Mouse (Mus musculus) heart, embryonic 11.5 days (tissue): ENCODE measurements around the gene Samd15. TPM values are rescaled to one million over a fixed set of nuclear protein-coding genes. Genes with fewer than 3 reads are reported as not detected.
"Not testable (repeated sequence)": the region's sequence is repeated elsewhere in the genome, so short reads cannot be mapped to it uniquely, and the experiment has no call there.

ENCODE experiments used
- ATAC-seq: fragments of 200-750 bp; cut with Nextera tagmentation; replicated peaks from 2 replicates; pipeline ENCODE4 v1.8.0; 2017; ENCODE audit warnings: moderate library complexity; ENCODE audit not compliant: insufficient number of reproducible peaks, low FRiP score, low TSS enrichment
- H3K27ac ChIP-seq: fragments of 300-500 bp; sonication (generic); 2 replicates; pipeline ENCODE4 v1.5.1; 2014; ENCODE audit warnings: mild to moderate bottlenecking, low read depth, low read length
- H3K27me3 ChIP-seq: fragments of 300-500 bp; sonication (generic); 2 replicates; pipeline ENCODE4 v1.6.1; 2014; ENCODE audit warnings: mild to moderate bottlenecking, low read length, mixed read lengths; ENCODE audit not compliant: control insufficient read depth, insufficient read depth
- H3K36me3 ChIP-seq: fragments of 300-500 bp; sonication (generic); 2 replicates; pipeline ENCODE4 v1.6.1; 2014; ENCODE audit warnings: mild to moderate bottlenecking, low read length, moderate library complexity, mixed read lengths; ENCODE audit not compliant: control insufficient read depth, insufficient read depth
- H3K4me1 ChIP-seq: fragments of 300-500 bp; sonication (generic); 2 replicates; pipeline ENCODE4 v1.6.1; 2014; ENCODE audit warnings: low read length; ENCODE audit not compliant: control insufficient read depth, insufficient read depth
- H3K4me2 ChIP-seq: fragments of 300-500 bp; sonication (generic); 2 replicates; pipeline ENCODE4 v1.6.1; 2014; ENCODE audit warnings: mild to moderate bottlenecking, moderate library complexity
- H3K4me3 ChIP-seq: fragments of 300-500 bp; sonication (generic); 2 replicates; pipeline ENCODE4 v1.5.1; 2014; ENCODE audit warnings: low read depth, low read length
- H3K9ac ChIP-seq: fragments of 300-500 bp; sonication (generic); 2 replicates; pipeline ENCODE4 v1.6.1; 2014; ENCODE audit warnings: mild to moderate bottlenecking, low read depth, low read length, moderate library complexity
- H3K9me3 ChIP-seq: fragments of 300-500 bp; sonication (generic); replicated peaks from 2 replicates; pipeline ENCODE4 v1.6.1; 2016; ENCODE audit warnings: low read length; ENCODE audit not compliant: control insufficient read depth
- WGBS: fragments of 180-500 bp; shearing (Covaris S2); extraction: QIAGEN DNeasy Blood & Tissue Kit; methylation state at CpG from one replicate; pipeline ENCODE4 v1.1.7; 2014; ENCODE audit not compliant: insufficient replicate concordance; 5-methylcytosine and 5-hydroxymethylcytosine counted together
- polyA plus RNA-seq: library from polyadenylated mRNA; unstranded; fragments of >200 nt; fragmentation: Nextera tagmentation; extraction: Ambion mirVana; gene quantifications from 2 replicates; pipeline ENCODE4 v1.2.1, GENCODE M21; 2014

Samd15 gene
- 2.0 and 3.2 TPM in 2 replicates for polyA plus RNA-seq

GRCm38 (mm10) chr12:87199206-87199972 lies at the start of gene Samd15:
Gene Samd15, plus strand, starts transcription at chr12:87199723.
- Histone ChIP-seq H3K9ac (peak within 1 kb of the TSS; percentile 88), H3K4me1 (peaks cover 3% of the 10 kb centered on the region; the same call in 1 of the 2 replicates), H3K4me2 (peak within 1 kb of the TSS; percentile 98), H3K4me3 (peak within 1 kb of the TSS; percentile 90), H3K27ac (0 out of 2 replicates have a peak within 1 kb of the TSS, but pooled peaks have one; percentile 46), H3K36me3 (no peaks in the 10 kb centered on the region), H3K27me3 (no peaks in the 10 kb centered on the region), H3K9me3 (no peaks in the 10 kb centered on the region)
- ATAC-seq: peak; percentile 59
- under 1% methylated on average over 38 of the region's 38 CpGs for WGBS

GRCm38 (mm10) chr12:87154448-87154847 lies 45.1 kb upstream of the Samd15 start:
- not testable (repeated sequence) for H3K4me3 ChIP-seq, H3K27ac ChIP-seq, H3K9ac ChIP-seq, H3K36me3 ChIP-seq, ATAC-seq, H3K9me3 ChIP-seq, H3K27me3 ChIP-seq, H3K4me2 ChIP-seq, H3K4me1 ChIP-seq
- WGBS: 91% methylated on average over 4 of the region's 4 CpGs

GRCm38 (mm10) chr12:87157361-87157760 lies 42.2 kb upstream of the Samd15 start:
- WGBS: 33% methylated on average over 4 of the region's 4 CpGs
- H3K9ac ChIP-seq: peak overlapping the region; percentile 10; the same call in 1 of the 2 replicates
- no peak overlapping the region for H3K4me3 ChIP-seq
- no peaks in the 10 kb centered on the region for H3K9me3 ChIP-seq
- no peak for ATAC-seq
- 0 out of 2 replicates have a peak, but pooled peaks cover 3% of the 10 kb centered on the region for H3K4me1 ChIP-seq
- no peaks in the 10 kb centered on the region for H3K27me3 ChIP-seq
- H3K27ac ChIP-seq: no peak overlapping the region
- no peaks in the 10 kb centered on the region; the same call in 1 of the 2 replicates for H3K36me3 ChIP-seq
- H3K4me2 ChIP-seq: peak overlapping the region; percentile 2; the same call in 1 of the 2 replicates

- no peak overlapping the region for H3K27ac ChIP-seq
- no peak overlapping the region for H3K4me3 ChIP-seq
- no peak overlapping the region for H3K9ac ChIP-seq
- no peak for ATAC-seq
- no peaks in the 10 kb centered on the region; the same call in 1 of the 2 replicates for H3K36me3 ChIP-seq
- WGBS: 69% methylated on average over 7 of the region's 7 CpGs
- H3K4me1 ChIP-seq: 0 out of 2 replicates have a peak, but pooled peaks cover 3% of the 10 kb centered on the region
- no peak overlapping the region for H3K4me2 ChIP-seq
- no peaks in the 10 kb centered on the region for H3K9me3 ChIP-seq
- H3K27me3 ChIP-seq: no peaks in the 10 kb centered on the region
These were observed 41.4 kb upstream of the Samd15 start for GRCm38 (mm10) chr12:87158099-87158498.

GRCm38 (mm10) chr12:87160310-87160709 lies 39.2 kb upstream of the Samd15 start:
- H3K27ac ChIP-seq: peak overlapping the region; percentile 46; the same call in 1 of the 2 replicates
- H3K9ac ChIP-seq: no peak overlapping the region
- H3K27me3 ChIP-seq: no peaks in the 10 kb centered on the region
- H3K9me3 ChIP-seq: no peaks in the 10 kb centered on the region
- 61% methylated on average over 1 of the region's 1 CpGs for WGBS
- no peak overlapping the region for H3K4me3 ChIP-seq
- H3K4me2 ChIP-seq: no peak overlapping the region
- no peak; the same call in 1 of the 2 replicates for ATAC-seq
- no peaks in the 10 kb centered on the region; the same call in 1 of the 2 replicates for H3K36me3 ChIP-seq
- 0 out of 2 replicates have a peak, but pooled peaks cover 3% of the 10 kb centered on the region for H3K4me1 ChIP-seq

GRCm38 (mm10) chr12:87160815-87161214 lies 38.7 kb upstream of the Samd15 start:
- Histone ChIP-seq H3K4me1 (0 out of 2 replicates have a peak, but pooled peaks cover 3% of the 10 kb centered on the region), H3K36me3 (no peaks in the 10 kb centered on the region; the same call in 1 of the 2 replicates), H3K27ac (peak overlapping the region; percentile 83), H3K27me3 (no peaks in the 10 kb centered on the region), H3K4me2 (peak overlapping the region; percentile 24; the same call in 1 of the 2 replicates), H3K4me3 (no peak overlapping the region), H3K9me3 (no peaks in the 10 kb centered on the region), H3K9ac (no peak overlapping the region)
- whole genome bisulfite sequencing: 79% methylated on average over 5 of the region's 5 CpGs
- ATAC-seq: peak; percentile 83

- Histone ChIP-seq H3K4me2 (no peak overlapping the region), H3K4me1 (no peaks in the 10 kb centered on the region), H3K9ac (no peak overlapping the region), H3K27ac (no peak overlapping the region), H3K9me3 (no peaks in the 10 kb centered on the region), H3K27me3 (no peaks in the 10 kb centered on the region), H3K36me3 (no peaks in the 10 kb centered on the region), H3K4me3 (no peak overlapping the region)
- no peak for ATAC-seq
- 62% methylated on average over 4 of the region's 4 CpGs for WGBS
These were observed 24.2 kb upstream of the Samd15 start for GRCm38 (mm10) chr12:87175194-87175946.

GRCm38 (mm10) chr12:87177631-87178030 lies 21.9 kb upstream of the Samd15 start:
- no peaks in the 10 kb centered on the region for H3K9me3 ChIP-seq
- no peak overlapping the region for H3K4me2 ChIP-seq
- WGBS: 92% methylated on average over 4 of the region's 4 CpGs
- no peaks in the 10 kb centered on the region for H3K27me3 ChIP-seq
- no peak overlapping the region for H3K9ac ChIP-seq
- ATAC-seq: no peak
- H3K4me3 ChIP-seq: no peak overlapping the region
- H3K36me3 ChIP-seq: no peaks in the 10 kb centered on the region
- H3K4me1 ChIP-seq: no peaks in the 10 kb centered on the region
- no peak overlapping the region for H3K27ac ChIP-seq
